9 mouse cellular contexts compared by ENCODE assay signal in the genomic region with DNA sequence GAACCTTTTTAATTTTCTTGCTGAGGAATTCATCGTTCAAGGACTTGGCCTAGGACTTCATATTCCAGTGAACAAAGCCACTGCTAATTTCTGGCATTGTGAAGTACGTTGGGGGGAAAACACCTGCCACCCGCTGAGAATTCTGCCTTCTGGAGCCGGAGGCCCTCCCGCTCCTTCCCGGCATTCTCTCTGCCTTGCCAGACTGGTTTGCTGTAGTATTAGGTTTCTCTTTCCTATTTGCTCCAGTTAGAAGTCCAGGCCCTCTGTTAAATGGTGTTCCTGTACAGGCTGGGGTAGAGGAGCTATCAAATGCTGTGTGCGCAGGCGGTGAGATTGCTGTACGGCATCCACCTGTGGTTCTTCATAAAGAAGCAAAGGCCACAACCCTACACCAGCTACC.
DNase-seq lines count a peak whose midpoint lies in the region; ATAC-seq and TF ChIP-seq lines count a peak whose summit lies in the region.
"Had no signal": no experiment of that assay in that cellular context is flagged by ENCODE, and none has a peak within 500 bp of the region (broad histone marks: within the 10 kb centered on the region; RNA-seq: fewer than 3 reads in every experiment).

No protein-coding gene starts in this region.

- 69% methylated on average over 9 of the region's 9 CpGs for WGBS in hindbrain, embryonic 14.5 days
- 70% methylated on average over 9 of the region's 9 CpGs for WGBS in hindbrain, embryonic 11.5 days
- 50% methylated on average over 9 of the region's 9 CpGs for WGBS in forebrain, postnatal 0 days
- WGBS in limb, embryonic 15.5 days = 28% methylated on average over 9 of the region's 9 CpGs
- 84% methylated on average over 9 of the region's 9 CpGs for WGBS in heart, embryonic 12.5 days

- no peak for ATAC-seq in hindbrain, embryonic 14.5 days (ENCODE audit: low FRiP score)
- no peak for ATAC-seq in hindbrain, embryonic 11.5 days (ENCODE audit: low FRiP score)
- ATAC-seq in forebrain, postnatal 0 days = peak; percentile 38; the same call in 1 of the 2 replicates
- ATAC-seq in limb, embryonic 15.5 days (ENCODE audit: insufficient number of reproducible peaks, low FRiP score, low TSS enrichment, low read depth) = no peak
- no peak for ATAC-seq in heart, embryonic 12.5 days (ENCODE audit: insufficient number of reproducible peaks, low FRiP score)

- no peaks in the 10 kb centered on the region for H3K27me3 ChIP-seq in hindbrain, embryonic 14.5 days (ENCODE audit: control insufficient read depth, insufficient read depth, low read length)
- H3K27me3 ChIP-seq in hindbrain, embryonic 11.5 days (ENCODE audit: control insufficient read depth, insufficient read depth, low read length) = no peaks in the 10 kb centered on the region
- no peaks in the 10 kb centered on the region for H3K27me3 ChIP-seq in forebrain, postnatal 0 days (ENCODE audit: insufficient read depth, low read length)
- no peaks in the 10 kb centered on the region for H3K27me3 ChIP-seq in limb, embryonic 15.5 days
- H3K27me3 ChIP-seq in heart, embryonic 12.5 days (replicated peaks) = no peaks in the 10 kb centered on the region

- no peaks in the 10 kb centered on the region for H3K36me3 ChIP-seq in hindbrain, embryonic 14.5 days (replicated peaks; ENCODE audit: control insufficient read depth, insufficient read depth)
- peaks cover 2% of the 10 kb centered on the region; the same call in 1 of the 2 replicates for H3K36me3 ChIP-seq in hindbrain, embryonic 11.5 days (ENCODE audit: control insufficient read depth, insufficient read depth, low read length)
- H3K36me3 ChIP-seq in forebrain, postnatal 0 days (ENCODE audit: insufficient read depth) = no peaks in the 10 kb centered on the region
- H3K36me3 ChIP-seq in limb, embryonic 15.5 days = peaks cover 7% of the 10 kb centered on the region; the same call in 1 of the 2 replicates
- peaks cover 13% of the 10 kb centered on the region; the same call in 1 of the 2 replicates for H3K36me3 ChIP-seq in heart, embryonic 12.5 days

- H3K4me1 ChIP-seq in hindbrain, embryonic 14.5 days (replicated peaks; ENCODE audit: control insufficient read depth, insufficient read depth, low read length) = peaks cover 4% of the 10 kb centered on the region; the same call in 1 of the 2 replicates
- H3K4me1 ChIP-seq in hindbrain, embryonic 11.5 days (replicated peaks; ENCODE audit: control insufficient read depth, insufficient read depth, low read length) = 0 out of 2 replicates have a peak, but pooled peaks cover 3% of the 10 kb centered on the region
- peaks cover 3% of the 10 kb centered on the region; the same call in 1 of the 2 replicates for H3K4me1 ChIP-seq in forebrain, postnatal 0 days (ENCODE audit: insufficient read depth)
- peaks cover 80% of the 10 kb centered on the region for H3K4me1 ChIP-seq in limb, embryonic 15.5 days
- H3K4me1 ChIP-seq in heart, embryonic 12.5 days (replicated peaks) = peaks cover 89% of the 10 kb centered on the region

- TF ChIP-seq CTCF in forebrain, postnatal 0 days (IDR thresholded peaks at IDR 0.05; ENCODE audit: low read depth) = no peak

- no peak overlapping the region for H3K4me2 ChIP-seq in hindbrain, embryonic 14.5 days (replicated peaks)
- no peak overlapping the region for H3K4me2 ChIP-seq in hindbrain, embryonic 11.5 days (replicated peaks; ENCODE audit: low read depth, low read length)
- no peak overlapping the region for H3K4me2 ChIP-seq in forebrain, postnatal 0 days (ENCODE audit: low read depth)
- H3K4me2 ChIP-seq in limb, embryonic 15.5 days = no peak overlapping the region
- no peak overlapping the region for H3K4me2 ChIP-seq in heart, embryonic 12.5 days

- H3K9me3 ChIP-seq in hindbrain, embryonic 14.5 days (ENCODE audit: control insufficient read depth, low read length) = no peaks in the 10 kb centered on the region
- H3K9me3 ChIP-seq in hindbrain, embryonic 11.5 days (ENCODE audit: control insufficient read depth, low read length) = no peaks in the 10 kb centered on the region
- no peaks in the 10 kb centered on the region for H3K9me3 ChIP-seq in forebrain, postnatal 0 days (ENCODE audit: low read length)
- no peaks in the 10 kb centered on the region for H3K9me3 ChIP-seq in limb, embryonic 15.5 days
- H3K9me3 ChIP-seq in heart, embryonic 12.5 days (replicated peaks) = no peaks in the 10 kb centered on the region

- H3K4me3 ChIP-seq in hindbrain, embryonic 14.5 days (replicated peaks; ENCODE audit: low read length) = no peak overlapping the region
- no peak overlapping the region for H3K4me3 ChIP-seq in hindbrain, embryonic 11.5 days (ENCODE audit: low read depth, low read length)
- H3K4me3 ChIP-seq in forebrain, postnatal 0 days (ENCODE audit: low read depth, low read length) = no peak overlapping the region
- no peak overlapping the region for H3K4me3 ChIP-seq in limb, embryonic 15.5 days
- no peak overlapping the region for H3K4me3 ChIP-seq in heart, embryonic 12.5 days

- no peak overlapping the region for H3K9ac ChIP-seq in hindbrain, embryonic 14.5 days
- no peak overlapping the region for H3K9ac ChIP-seq in hindbrain, embryonic 11.5 days (ENCODE audit: low read depth, low read length)
- H3K9ac ChIP-seq in forebrain, postnatal 0 days = no peak overlapping the region
- H3K9ac ChIP-seq in limb, embryonic 15.5 days = no peak overlapping the region
- H3K9ac ChIP-seq in heart, embryonic 12.5 days = no peak overlapping the region

- DNase-seq in hindbrain, embryonic 14.5 days (ENCODE audit: low spot score) = no peak
- no peak for DNase-seq in hindbrain, embryonic 11.5 days (ENCODE audit: low spot score)
- DNase-seq in cerebellum, adult 18-20 months = peak; percentile 49 to 54
- DNase-seq in forebrain, postnatal 0 days = peak; percentile 31
- no peak for DNase-seq in right cerebral cortex, adult 18-20 months
- no peak for DNase-seq in heart, postnatal 4 days
- DNase-seq: adrenal gland, adult 8-10 months had no signal

- H3K27ac ChIP-seq in hindbrain, embryonic 14.5 days = peak overlapping the region; percentile 10; the same call in 1 of the 2 replicates
- no peak overlapping the region for H3K27ac ChIP-seq in hindbrain, embryonic 11.5 days (ENCODE audit: low read depth, low read length)
- no peak overlapping the region for H3K27ac ChIP-seq in forebrain, postnatal 0 days (ENCODE audit: low read depth, low read length)
- H3K27ac ChIP-seq in limb, embryonic 15.5 days = peak overlapping the region; percentile 72
- H3K27ac ChIP-seq in heart, embryonic 12.5 days (ENCODE audit: poor library complexity, severe bottlenecking) = no peak overlapping the region

Comparison
In these comparisons a context has a peak if more than half of its experiments do, and no peak if none do; other contexts are left out.
1. H3K27ac ChIP-seq: peak in hindbrain, embryonic 14.5 days (single experiment) and limb, embryonic 15.5 days (single experiment); none in hindbrain, embryonic 11.5 days (single experiment), forebrain, postnatal 0 days (single experiment) and heart, embryonic 12.5 days (single experiment).
2. DNase-seq: peak in cerebellum, adult 18-20 months (2 of 2) and forebrain, postnatal 0 days (single experiment); none in hindbrain, embryonic 14.5 days (single experiment), hindbrain, embryonic 11.5 days (single experiment), right cerebral cortex, adult 18-20 months (single experiment) and heart, postnatal 4 days (single experiment).